Mouse (Mus musculus): ENCODE results near the gene Itpr2. TPM values are rescaled to one million over a fixed set of nuclear protein-coding genes. Genes with fewer than 3 reads are reported as not detected.
A peak's percentile ranks its signal among the peaks of the same experiment; 100 is the strongest.

The Itpr2 gene
- total and polyA plus RNA-seq, 3 experiments: 2.3 to 46.0 (median 37.6) TPM

DNA sequence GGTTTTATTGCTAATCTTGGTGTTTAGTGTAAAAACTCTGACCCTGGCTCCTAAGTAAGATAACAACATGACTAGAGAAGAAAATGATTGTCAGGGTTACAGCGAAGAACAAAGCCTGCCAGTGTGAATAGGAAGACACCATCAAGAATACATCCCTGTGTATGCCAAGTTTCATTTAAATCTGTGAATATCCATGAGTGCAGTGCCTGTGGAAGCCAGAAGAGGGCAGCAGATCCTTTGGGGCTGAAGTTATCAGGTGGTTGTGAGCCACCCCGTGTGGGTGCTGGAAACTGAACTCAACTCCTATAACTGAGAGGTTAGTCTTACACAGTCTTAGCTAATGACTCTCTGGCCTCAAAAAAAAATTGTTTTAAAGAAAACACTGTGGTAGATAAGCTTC lies 109.8 kb downstream of the Itpr2 start:
- no peak for DNase-seq (ENCODE audit: low spot score)
- no peak for TF ChIP-seq GATA2 (IDR thresholded peaks at IDR 0.05; ENCODE audit: borderline replicate concordance, low read depth, low read length)
- no peak for TF ChIP-seq GATA1 (IDR thresholded peaks at IDR 0.05; ENCODE audit: borderline replicate concordance, low read length)
- TF ChIP-seq POLR2AphosphoS5 (IDR thresholded peaks at IDR 0.05; ENCODE audit: insufficient replicate concordance, low read depth, low read length): no peak
- TF ChIP-seq TAL1 (conservative IDR thresholded peaks at IDR 0.05; ENCODE audit: low read depth, low read length): no peak
- TF ChIP-seq CTCF (IDR thresholded peaks at IDR 0.05; ENCODE audit: low read depth, low read length): no peak
- Histone ChIP-seq H3K9me3 (replicated peaks) (peaks cover 3% of the 10 kb centered on the region; the same call in 1 of the 2 replicates), H3K27me3 (ENCODE audit: insufficient read depth, low read length) (no peaks in the 10 kb centered on the region), H3K4me3 (ENCODE audit: low read depth, low read length) (no peak overlapping the region), H3K4me1 (ENCODE audit: insufficient read depth, low read depth, low read length) (no peaks in the 10 kb centered on the region), H3K36me3 (replicated peaks) (peaks cover 70% of the 10 kb centered on the region)
- ATAC-seq (ENCODE audit: extremely low read depth, insufficient number of reproducible peaks, low FRiP score, poor library complexity, severe bottlenecking): no peak

DNA sequence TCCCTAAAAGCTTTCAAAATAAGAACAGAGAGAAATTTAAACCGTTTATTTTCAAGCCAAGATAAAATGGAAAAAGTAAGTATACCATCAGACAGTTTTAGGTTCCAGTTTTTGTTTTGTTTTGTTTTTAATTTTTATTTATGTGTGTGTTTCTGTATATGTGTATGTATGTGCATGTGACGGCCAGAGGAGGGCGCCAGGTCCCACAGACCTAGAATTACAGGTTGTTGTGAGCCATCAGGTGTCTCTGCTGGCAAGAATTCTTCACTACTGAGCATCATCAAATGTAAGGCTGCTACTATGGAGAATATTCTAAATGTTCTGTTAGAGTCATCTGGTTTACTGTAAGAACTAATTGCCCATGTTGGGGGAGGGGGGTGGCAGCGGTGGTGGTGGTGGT lies 111.9 kb downstream of the Itpr2 start:
- TF ChIP-seq GATA1 (IDR thresholded peaks at IDR 0.05; ENCODE audit: borderline replicate concordance, low read length) (no peak), TAL1 (conservative IDR thresholded peaks at IDR 0.05; ENCODE audit: low read depth, low read length) (no peak), GATA2 (IDR thresholded peaks at IDR 0.05; ENCODE audit: borderline replicate concordance, low read depth, low read length) (no peak), POLR2AphosphoS5 (IDR thresholded peaks at IDR 0.05; ENCODE audit: insufficient replicate concordance, low read depth, low read length) (no peak), CTCF (IDR thresholded peaks at IDR 0.05; ENCODE audit: low read depth, low read length) (no peak)
- Histone ChIP-seq H3K27me3 (ENCODE audit: insufficient read depth, low read length) (no peaks in the 10 kb centered on the region), H3K4me1 (ENCODE audit: insufficient read depth, low read depth, low read length) (no peaks in the 10 kb centered on the region), H3K9me3 (replicated peaks) (peaks cover 3% of the 10 kb centered on the region; the same call in 1 of the 2 replicates), H3K4me3 (ENCODE audit: low read depth, low read length) (no peak overlapping the region), H3K36me3 (replicated peaks) (peaks cover 64% of the 10 kb centered on the region)
- DNase-seq (ENCODE audit: low spot score): no peak
- ATAC-seq (ENCODE audit: extremely low read depth, insufficient number of reproducible peaks, low FRiP score, poor library complexity, severe bottlenecking): no peak

DNA sequence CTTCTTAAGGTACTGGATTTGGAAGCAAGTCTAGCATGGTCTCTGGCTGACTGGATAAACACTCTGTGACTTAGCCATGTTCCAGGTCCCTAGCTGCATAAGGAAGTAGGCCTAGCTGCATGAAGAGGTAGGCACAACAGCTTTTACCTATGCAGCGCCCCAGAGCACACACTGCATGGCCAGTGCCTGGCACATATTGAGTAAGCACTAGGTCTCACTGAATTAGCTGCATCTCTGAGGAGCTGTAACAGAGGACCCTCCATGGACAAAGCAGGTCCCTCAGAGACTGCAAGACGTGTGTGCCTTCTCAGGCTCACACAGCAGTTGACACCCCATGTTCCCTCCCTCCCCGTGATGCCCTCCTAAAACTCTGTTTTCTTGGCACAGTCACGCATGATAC lies 114.0 kb downstream of the Itpr2 start:
- H3K27me3 ChIP-seq (ENCODE audit: insufficient read depth, low read length): no peaks in the 10 kb centered on the region
- DNase-seq (ENCODE audit: low spot score) (no peak), ATAC-seq (ENCODE audit: extremely low read depth, insufficient number of reproducible peaks, low FRiP score, poor library complexity, severe bottlenecking) (no peak)
- peaks cover 59% of the 10 kb centered on the region for H3K36me3 ChIP-seq (replicated peaks)
- TF ChIP-seq GATA2 (IDR thresholded peaks at IDR 0.05; ENCODE audit: borderline replicate concordance, low read depth, low read length): no peak
- no peak for TF ChIP-seq GATA1 (IDR thresholded peaks at IDR 0.05; ENCODE audit: borderline replicate concordance, low read length)
- no peak for TF ChIP-seq TAL1 (conservative IDR thresholded peaks at IDR 0.05; ENCODE audit: low read depth, low read length)
- no peak for TF ChIP-seq CTCF (IDR thresholded peaks at IDR 0.05; ENCODE audit: low read depth, low read length)
- TF ChIP-seq POLR2AphosphoS5 (IDR thresholded peaks at IDR 0.05; ENCODE audit: insufficient replicate concordance, low read depth, low read length): no peak
- no peaks in the 10 kb centered on the region for H3K4me1 ChIP-seq (ENCODE audit: insufficient read depth, low read depth, low read length)
- H3K9me3 ChIP-seq (replicated peaks): no peaks in the 10 kb centered on the region
- H3K4me3 ChIP-seq (ENCODE audit: low read depth, low read length): no peak overlapping the region

DNA sequence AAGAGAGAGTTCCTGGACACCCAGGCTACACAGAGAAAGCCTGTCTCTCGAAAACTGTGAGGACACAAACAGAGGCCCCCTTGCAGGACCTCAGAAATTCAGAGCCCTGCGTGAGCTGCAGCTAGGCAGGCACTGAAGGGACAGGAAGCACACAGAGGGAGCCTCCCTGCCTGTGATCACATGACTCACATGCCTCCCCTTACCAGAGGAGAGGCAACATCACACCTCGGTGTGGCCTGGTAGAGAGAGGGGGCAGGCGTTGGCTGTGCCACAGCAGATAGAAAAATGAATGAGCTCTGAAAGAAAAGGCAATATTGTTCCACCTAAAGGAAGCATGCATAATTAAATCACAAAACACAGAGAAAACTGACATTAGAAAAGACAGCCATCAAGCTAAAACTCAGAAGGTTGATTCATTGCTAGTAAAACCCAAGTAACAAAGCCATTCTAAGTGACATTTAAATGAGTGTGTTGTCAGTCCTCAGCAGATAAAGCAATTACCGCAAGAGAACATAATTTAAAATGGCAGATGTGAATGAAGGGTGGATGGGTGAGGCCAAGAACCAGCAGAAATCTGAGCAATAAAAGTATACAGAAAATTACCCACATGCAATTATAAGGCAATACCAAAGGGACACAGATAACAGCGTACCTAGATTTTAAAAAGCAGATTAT lies 114.8 kb downstream of the Itpr2 start:
- H3K9me3 ChIP-seq (replicated peaks): no peaks in the 10 kb centered on the region
- peak; percentile 54; the same call in 1 of the 2 replicates for ATAC-seq (ENCODE audit: extremely low read depth, insufficient number of reproducible peaks, low FRiP score, poor library complexity, severe bottlenecking)

DNA sequence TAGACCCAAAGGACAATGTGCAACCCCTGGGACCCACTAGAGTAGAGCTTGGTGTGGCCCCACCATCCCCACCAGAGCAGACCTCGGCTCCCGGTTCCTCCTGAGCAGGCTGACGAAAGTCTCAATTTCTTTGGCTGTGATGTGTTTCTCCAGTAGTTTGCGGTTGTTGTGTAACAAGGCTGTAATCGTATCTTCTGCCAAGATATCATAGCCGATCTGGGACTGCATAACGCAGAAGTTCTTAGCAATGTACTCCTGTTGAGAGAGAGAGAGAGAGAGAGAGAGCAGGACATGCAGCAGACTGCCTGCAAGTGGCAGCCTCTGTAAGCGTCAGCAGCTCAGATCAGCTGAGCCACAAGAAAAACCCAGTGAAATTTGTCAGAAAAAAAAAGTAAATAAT lies 122.8 kb downstream of the Itpr2 start:
- Histone ChIP-seq H3K4me1 (ENCODE audit: insufficient read depth, low read depth, low read length) (no peaks in the 10 kb centered on the region), H3K36me3 (replicated peaks) (peaks cover 54% of the 10 kb centered on the region), H3K4me3 (ENCODE audit: low read depth, low read length) (no peak overlapping the region), H3K9me3 (replicated peaks) (peaks cover 2% of the 10 kb centered on the region; the same call in 1 of the 2 replicates), H3K27me3 (ENCODE audit: insufficient read depth, low read length) (no peaks in the 10 kb centered on the region)
- DNase-seq (ENCODE audit: low spot score) (no peak), ATAC-seq (ENCODE audit: extremely low read depth, insufficient number of reproducible peaks, low FRiP score, poor library complexity, severe bottlenecking) (no peak)
- TF ChIP-seq TAL1 (conservative IDR thresholded peaks at IDR 0.05; ENCODE audit: low read depth, low read length) (no peak), GATA1 (IDR thresholded peaks at IDR 0.05; ENCODE audit: borderline replicate concordance, low read length) (no peak), CTCF (IDR thresholded peaks at IDR 0.05; ENCODE audit: low read depth, low read length) (no peak), POLR2AphosphoS5 (IDR thresholded peaks at IDR 0.05; ENCODE audit: insufficient replicate concordance, low read depth, low read length) (no peak), GATA2 (IDR thresholded peaks at IDR 0.05; ENCODE audit: borderline replicate concordance, low read depth, low read length) (no peak)

More for the DNA sequence above, 114.8 kb downstream of the Itpr2 start:
- Histone ChIP-seq H3K27me3 (ENCODE audit: insufficient read depth, low read length) (no peaks in the 10 kb centered on the region), H3K4me3 (ENCODE audit: low read depth, low read length) (no peak overlapping the region), H3K4me1 (ENCODE audit: insufficient read depth, low read depth, low read length) (no peaks in the 10 kb centered on the region), H3K36me3 (replicated peaks) (peaks cover 60% of the 10 kb centered on the region)
- TF ChIP-seq GATA1 (IDR thresholded peaks at IDR 0.05; ENCODE audit: borderline replicate concordance, low read length) (no peak), POLR2AphosphoS5 (IDR thresholded peaks at IDR 0.05; ENCODE audit: insufficient replicate concordance, low read depth, low read length) (no peak), CTCF (IDR thresholded peaks at IDR 0.05; ENCODE audit: low read depth, low read length) (no peak), TAL1 (conservative IDR thresholded peaks at IDR 0.05; ENCODE audit: low read depth, low read length) (no peak), GATA2 (IDR thresholded peaks at IDR 0.05; ENCODE audit: borderline replicate concordance, low read depth, low read length) (no peak)
- no peak for DNase-seq (ENCODE audit: low spot score)

DNA sequence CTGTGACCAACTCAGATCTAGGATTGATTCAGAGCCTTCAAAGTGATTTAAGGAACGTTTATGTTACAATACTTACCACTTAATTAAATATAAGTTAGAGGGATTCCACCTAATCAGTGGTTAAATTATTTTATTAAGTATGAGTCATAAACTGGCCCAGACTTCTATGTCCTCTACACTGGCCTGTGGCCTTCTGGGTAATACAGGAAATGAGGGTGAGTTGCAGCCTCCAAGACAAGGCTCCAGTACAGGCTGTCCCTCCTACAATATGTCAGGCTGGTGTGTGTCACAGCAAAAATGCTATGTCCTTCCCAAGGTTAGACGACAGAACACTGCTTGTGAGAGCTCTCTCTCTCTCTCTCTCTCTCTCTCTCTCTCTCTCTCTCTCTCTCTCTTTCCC lies 130.5 kb downstream of the Itpr2 start:
- ATAC-seq (ENCODE audit: extremely low read depth, insufficient number of reproducible peaks, low FRiP score, poor library complexity, severe bottlenecking): no peak
- no peak overlapping the region for H3K4me3 ChIP-seq (ENCODE audit: low read depth, low read length)
- no peaks in the 10 kb centered on the region for H3K27me3 ChIP-seq (ENCODE audit: insufficient read depth, low read length)
- no peak for DNase-seq (ENCODE audit: low spot score)
- H3K9me3 ChIP-seq (replicated peaks): no peaks in the 10 kb centered on the region
- TF ChIP-seq TAL1 (conservative IDR thresholded peaks at IDR 0.05; ENCODE audit: low read depth, low read length): no peak
- no peak for TF ChIP-seq POLR2AphosphoS5 (IDR thresholded peaks at IDR 0.05; ENCODE audit: insufficient replicate concordance, low read depth, low read length)
- no peak for TF ChIP-seq GATA1 (IDR thresholded peaks at IDR 0.05; ENCODE audit: borderline replicate concordance, low read length)
- TF ChIP-seq GATA2 (IDR thresholded peaks at IDR 0.05; ENCODE audit: borderline replicate concordance, low read depth, low read length): no peak
- TF ChIP-seq CTCF (IDR thresholded peaks at IDR 0.05; ENCODE audit: low read depth, low read length): no peak
- no peaks in the 10 kb centered on the region for H3K4me1 ChIP-seq (ENCODE audit: insufficient read depth, low read depth, low read length)
- H3K36me3 ChIP-seq (replicated peaks): peaks cover 62% of the 10 kb centered on the region

All from G1E (cell line).